Mouse (Mus musculus) liver, adult 2 months (tissue): ENCODE results near the gene Fars2. TPM values are rescaled to one million over a fixed set of nuclear protein-coding genes. Genes with fewer than 3 reads are reported as not detected.

Source experiments
- DNase-seq: peaks from one replicate; pipeline ENCODE4 v3.0.0-alpha.2; 2011; ENCODE audit warnings: low read depth, low spot score; ENCODE audit errors: extremely low read depth
- H3K27ac ChIP-seq: fragments of 200-500 bp; replicated peaks from 2 replicates; pipeline ENCODE4 v1.5.1; 2012; ENCODE audit warnings: low read depth, mild to moderate bottlenecking, control low read depth, inconsistent platforms, low read length; ENCODE audit not compliant: insufficient read depth
- H3K27me3 ChIP-seq: fragments of 200-500 bp; 2 replicates; pipeline ENCODE4 v1.6.1; 2012; ENCODE audit warnings: mild to moderate bottlenecking, moderate library complexity, low read length, inconsistent platforms; ENCODE audit not compliant: control insufficient read depth, insufficient read depth
- H3K36me3 ChIP-seq: fragments of 200-500 bp; 2 replicates; pipeline ENCODE4 v1.6.1; 2012; ENCODE audit warnings: low read length, inconsistent platforms; ENCODE audit not compliant: control insufficient read depth, insufficient read depth
- H3K4me1 ChIP-seq: fragments of 200-500 bp; 2 replicates; pipeline ENCODE4 v1.6.1; 2011; ENCODE audit warnings: low read length; ENCODE audit not compliant: control insufficient read depth, insufficient read depth
- H3K4me3 ChIP-seq: fragments of 200-500 bp; 2 replicates; pipeline ENCODE4 v1.5.1; 2011; ENCODE audit warnings: low read depth, mild to moderate bottlenecking, control low read depth, low read length, moderate library complexity; ENCODE audit not compliant: insufficient read depth
- H3K79me2 ChIP-seq: fragments of 200-500 bp; 2 replicates; pipeline ENCODE4 v1.6.1; 2012; ENCODE audit warnings: inconsistent platforms, mild to moderate bottlenecking, low read length, moderate library complexity; ENCODE audit not compliant: control insufficient read depth, insufficient read depth
- H3K9ac ChIP-seq: fragments of 200-500 bp; 2 replicates; pipeline ENCODE4 v1.6.1; 2012; ENCODE audit warnings: low read depth, mild to moderate bottlenecking, control low read depth, inconsistent platforms, low read length
- CTCF ChIP-seq: fragments of 200-500 bp; IDR thresholded peaks from 2 replicates; pipeline ENCODE4 v1.5.1; 2011; ENCODE audit warnings: low read depth, low read length, control low read depth
- POLR2A ChIP-seq: fragments of 200-500 bp; IDR thresholded peaks from 2 replicates; pipeline ENCODE4 v1.6.1; 2011; ENCODE audit warnings: low read length, control low read depth; ENCODE audit not compliant: insufficient read depth; ENCODE audit errors: extremely low read depth
- WGBS: fragments of 180-500 bp; shearing (Covaris S2); methylation state at CpG from one replicate; pipeline ENCODE4 v1.1.7; 2018; 5-methylcytosine and 5-hydroxymethylcytosine counted together
- polyA plus RNA-seq: library from polyadenylated mRNA; depleted of rRNA; stranded (reverse); fragments of >200 nt; gene quantifications from 2 replicates; pipeline ENCODE4 v1.2.3, GENCODE M21; 2012
- total RNA-seq: library from RNA; depleted of rRNA; stranded (reverse); fragments of >200 nt; gene quantifications from 2 replicates; pipeline ENCODE4 v1.2.3, GENCODE M21; 2014

Gene Fars2
- total and polyA plus RNA-seq, 2 experiments: 47.1 to 58.4 TPM

DNA sequence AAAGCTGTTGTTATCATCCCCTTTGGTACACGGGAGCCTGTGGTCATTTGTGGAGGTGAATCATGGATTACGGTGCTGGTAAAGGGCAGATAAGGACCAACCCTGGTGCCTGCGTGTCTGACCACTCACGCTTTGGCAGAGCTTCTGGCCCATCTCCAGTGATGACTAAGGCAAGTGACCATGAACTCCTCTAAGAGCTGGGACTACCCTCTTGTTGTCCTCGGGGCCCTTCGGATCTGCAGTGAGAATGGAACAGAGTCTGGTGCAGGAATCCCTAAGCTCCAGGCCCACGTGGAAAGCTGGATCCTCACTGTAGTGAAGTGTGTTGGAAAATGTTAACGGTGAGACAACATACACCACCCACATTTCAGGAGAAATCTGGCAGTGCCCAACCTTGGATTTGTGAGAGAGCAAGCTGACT, 579.1 kb downstream of the Fars2 start:
- peak; percentile 92 for DNase-seq
- TF ChIP-seq CTCF (no peak), POLR2A (no peak)
- Histone ChIP-seq H3K79me2 (no peaks in the 10 kb centered on the region), H3K9ac (peak overlapping the region; percentile 32), H3K4me3 (no peak overlapping the region), H3K27me3 (no peaks in the 10 kb centered on the region), H3K27ac (peak overlapping the region; percentile 59), H3K4me1 (peaks cover 2% of the 10 kb centered on the region; the same call in 1 of the 2 replicates), H3K36me3 (no peaks in the 10 kb centered on the region)
- WGBS: 14% methylated on average over 8 of the region's 8 CpGs

DNA sequence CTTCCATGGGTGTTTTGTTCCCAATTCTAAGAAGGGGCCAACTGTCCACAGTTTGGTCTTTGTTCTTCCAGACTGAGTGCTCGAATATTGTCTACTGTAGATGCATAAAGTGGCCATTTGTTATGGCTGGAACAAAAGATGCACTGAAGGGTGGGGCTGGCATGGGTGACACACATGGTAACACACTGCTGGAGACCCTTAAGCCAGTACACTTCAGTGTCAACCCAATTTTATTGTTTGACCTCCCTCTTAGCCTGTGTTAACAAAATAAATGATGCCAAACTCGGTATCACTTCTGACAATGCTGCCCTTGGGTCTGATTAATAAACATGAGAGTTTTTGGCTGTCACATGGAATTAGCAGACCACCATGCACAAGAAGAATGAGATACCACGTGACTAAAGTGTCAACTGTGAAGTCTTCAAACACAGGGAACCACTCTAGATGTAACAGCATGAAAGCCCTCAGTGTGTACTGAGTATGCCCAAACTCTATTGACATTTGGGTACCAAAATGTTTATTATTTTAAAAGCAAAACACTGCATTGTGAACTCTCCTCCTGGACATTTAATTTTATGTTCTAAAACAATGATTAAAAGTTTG, 590.0 kb downstream of the Fars2 start:
- Histone ChIP-seq H3K9ac (no peak overlapping the region), H3K4me1 (peaks cover 2% of the 10 kb centered on the region; the same call in 1 of the 2 replicates), H3K36me3 (no peaks in the 10 kb centered on the region), H3K27ac (no peak overlapping the region), H3K4me3 (no peak overlapping the region), H3K79me2 (no peaks in the 10 kb centered on the region), H3K27me3 (no peaks in the 10 kb centered on the region)
- DNase-seq: no peak
- TF ChIP-seq POLR2A (no peak), CTCF (no peak)
- WGBS: 74% methylated on average over 3 of the region's 3 CpGs

DNA sequence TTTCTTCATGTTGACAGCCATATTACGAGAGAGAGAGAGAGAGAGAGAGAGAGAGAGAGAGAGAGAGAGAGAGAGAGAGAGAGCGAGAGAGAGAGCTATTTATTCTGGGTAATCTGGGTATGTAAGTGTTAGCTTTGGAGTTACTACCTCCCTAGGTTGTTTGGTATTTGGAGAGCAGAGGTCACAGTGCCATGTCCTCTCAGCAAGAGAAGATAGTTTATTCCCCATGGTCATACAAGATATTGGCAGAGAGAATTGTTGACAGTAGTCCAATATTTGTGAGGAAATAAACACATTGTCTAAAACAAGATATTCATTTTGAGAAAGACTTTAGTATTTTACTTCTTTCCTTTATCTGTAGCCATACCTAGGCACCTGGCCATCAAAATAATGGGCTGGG, 596.9 kb downstream of the Fars2 start:
- no peaks in the 10 kb centered on the region for H3K36me3 ChIP-seq
- H3K4me1 ChIP-seq: peaks cover 14% of the 10 kb centered on the region; the same call in 1 of the 2 replicates
- H3K9ac ChIP-seq: no peak overlapping the region
- H3K79me2 ChIP-seq: no peaks in the 10 kb centered on the region
- no peak overlapping the region for H3K27ac ChIP-seq
- peak; percentile 92 for DNase-seq
- no peak overlapping the region for H3K4me3 ChIP-seq
- WGBS: 24% methylated on average over 2 of the region's 2 CpGs
- TF ChIP-seq POLR2A (no peak), CTCF (no peak)
- H3K27me3 ChIP-seq: no peaks in the 10 kb centered on the region

DNA sequence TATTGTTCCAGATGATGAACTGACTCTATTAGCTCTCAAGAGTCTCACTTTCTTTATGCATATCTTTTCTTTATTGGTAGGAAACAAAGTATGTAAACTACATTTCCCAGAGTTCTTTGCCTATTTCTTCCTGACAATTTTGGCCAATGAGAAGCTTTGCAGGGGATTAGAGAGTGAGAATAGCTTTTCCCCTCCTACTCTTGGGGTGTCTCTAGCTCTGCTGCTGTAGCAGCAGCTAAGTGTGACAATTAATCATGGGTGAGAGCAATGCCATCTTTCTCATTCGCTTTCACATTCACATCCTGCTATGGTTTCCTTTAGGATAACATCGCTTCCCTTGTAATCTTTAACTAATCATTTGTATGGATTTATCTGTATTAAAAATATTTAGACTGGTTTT, 599.5 kb downstream of the Fars2 start:
- no peak for TF ChIP-seq CTCF
- no peak for TF ChIP-seq POLR2A

DNA sequence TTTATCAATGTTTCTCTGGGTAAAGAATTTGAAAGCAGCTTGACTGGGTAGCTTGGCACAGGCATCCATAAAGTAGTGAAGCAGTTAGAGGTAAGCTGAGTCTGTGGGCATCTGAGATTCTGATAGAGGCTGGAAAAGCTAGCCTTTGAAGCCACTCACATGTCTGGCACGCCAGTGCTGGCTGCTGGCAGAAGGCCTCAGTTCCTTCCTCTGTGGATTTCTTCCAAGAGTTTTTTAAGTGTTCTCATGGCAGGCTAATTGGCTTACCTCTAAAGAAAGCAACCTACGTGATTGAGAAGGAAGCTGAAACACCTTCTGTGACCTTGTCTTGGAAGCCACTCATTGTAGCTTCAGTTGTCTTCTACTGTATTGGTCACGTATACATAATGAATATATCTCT, 600.2 kb downstream of the Fars2 start:
- Histone ChIP-seq H3K79me2 (no peaks in the 10 kb centered on the region), H3K4me1 (peaks cover 12% of the 10 kb centered on the region; the same call in 1 of the 2 replicates), H3K9ac (no peak overlapping the region), H3K27me3 (no peaks in the 10 kb centered on the region), H3K4me3 (no peak overlapping the region), H3K36me3 (no peaks in the 10 kb centered on the region), H3K27ac (no peak overlapping the region)
- peak; percentile 48 for DNase-seq
- 49% methylated on average over 3 of the region's 3 CpGs for WGBS
- TF ChIP-seq POLR2A (no peak), CTCF (no peak)

More for the DNA sequence above, 599.5 kb downstream of the Fars2 start:
- no peak overlapping the region for H3K4me3 ChIP-seq
- no peaks in the 10 kb centered on the region for H3K36me3 ChIP-seq
- WGBS: 73% methylated on average over 2 of the region's 2 CpGs
- peaks cover 14% of the 10 kb centered on the region; the same call in 1 of the 2 replicates for H3K4me1 ChIP-seq
- H3K27me3 ChIP-seq: no peaks in the 10 kb centered on the region
- no peak for DNase-seq
- H3K79me2 ChIP-seq: no peaks in the 10 kb centered on the region
- no peak overlapping the region for H3K9ac ChIP-seq
- no peak overlapping the region for H3K27ac ChIP-seq

DNA sequence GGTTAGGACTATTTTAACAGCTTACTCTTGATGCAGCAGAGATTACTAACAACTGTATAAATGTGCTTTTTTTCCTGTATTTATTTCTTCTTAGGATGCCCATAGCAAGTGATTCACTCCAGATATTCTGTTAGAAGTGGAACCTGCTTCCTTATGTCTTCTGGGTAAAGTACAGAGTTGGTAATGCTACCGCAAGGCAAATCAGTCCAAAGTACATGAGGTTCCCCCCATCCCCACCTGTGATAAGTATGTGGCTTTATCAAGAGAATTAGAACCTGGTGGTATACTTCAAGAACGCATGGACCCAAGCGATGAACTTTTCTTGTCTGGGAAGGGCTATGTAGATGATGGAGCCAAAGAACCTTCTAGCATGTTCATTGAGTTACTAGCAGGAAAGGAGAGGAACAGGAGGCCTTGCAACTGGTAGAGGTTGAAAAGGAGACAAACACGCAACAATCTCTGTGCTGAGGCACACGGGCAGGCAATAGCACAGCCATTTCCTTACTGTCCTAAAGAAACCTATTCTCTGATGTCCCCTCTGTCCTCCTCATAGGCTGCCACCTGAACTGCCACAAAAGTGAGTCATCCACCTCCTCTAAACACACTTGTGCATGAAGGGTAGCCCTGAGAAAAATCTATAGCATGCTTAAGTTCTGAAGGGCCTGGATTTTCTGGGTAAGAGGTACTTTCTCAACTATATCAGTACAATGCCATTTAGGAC, 603.2 kb downstream of the Fars2 start:
- DNase-seq: no peak
- Histone ChIP-seq H3K27ac (no peak overlapping the region), H3K36me3 (no peaks in the 10 kb centered on the region), H3K79me2 (no peaks in the 10 kb centered on the region), H3K4me1 (peaks cover 10% of the 10 kb centered on the region), H3K4me3 (no peak overlapping the region), H3K27me3 (no peaks in the 10 kb centered on the region; the same call in 1 of the 2 replicates), H3K9ac (no peak overlapping the region)
- WGBS: 96% methylated on average over 5 of the region's 5 CpGs
- TF ChIP-seq POLR2A (no peak), CTCF (no peak)
